Mouse (Mus musculus) fibroblast of lung, adult 2 months (primary cell): ENCODE results near the gene Vpreb2.
"Not testable (repeated sequence)": the region's sequence is repeated elsewhere in the genome, so short reads cannot be mapped to it uniquely, and the experiment has no call there.

Experiments
- DNase-seq: peaks from one replicate; pipeline ENCODE4 v3.0.0-alpha.2; 2011; ENCODE audit warnings: low read depth

The Vpreb2 gene

GRCm38 (mm10) chr16:17987703-17988102, 7.5 kb downstream of the Vpreb2 start:
- DNase-seq: no peak

- DNase-seq: not testable (repeated sequence)
Observed at GRCm38 (mm10) chr16:17992321-17992720, 12.1 kb downstream of the Vpreb2 start.

GRCm38 (mm10) chr16:17999668-18000067, 19.4 kb downstream of the Vpreb2 start:
- DNase-seq: no peak

DNA sequence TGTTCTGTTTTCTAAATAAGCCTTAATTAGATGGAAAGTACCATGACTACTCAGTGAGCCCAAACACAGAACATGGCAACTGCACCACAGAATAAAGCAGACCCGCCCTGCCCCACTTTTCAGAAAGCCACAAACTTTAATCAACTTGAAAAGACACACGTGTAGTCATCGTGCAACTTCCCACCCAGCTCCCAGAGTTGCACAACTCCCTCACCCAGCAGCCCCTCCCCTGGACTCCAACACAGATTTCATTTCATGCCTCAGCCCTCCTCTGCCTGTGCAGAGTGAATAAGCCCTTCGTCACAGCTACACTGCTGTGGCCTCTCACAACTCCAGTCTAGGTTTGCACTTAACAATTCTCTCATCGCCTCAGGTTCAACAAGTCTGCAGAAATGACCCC, 24.4 kb downstream of the Vpreb2 start:
- DNase-seq: peak; percentile 36

- no peak for DNase-seq
Observed at GRCm38 (mm10) chr16:18007083-18007482, 26.9 kb downstream of the Vpreb2 start.

GRCm38 (mm10) chr16:18011101-18011500, 30.9 kb downstream of the Vpreb2 start:
- DNase-seq: no peak

- not testable (repeated sequence) for DNase-seq
Observed at GRCm38 (mm10) chr16:18016482-18016881, 36.3 kb downstream of the Vpreb2 start.

- DNase-seq: no peak
Observed at GRCm38 (mm10) chr16:18022780-18023557, 42.7 kb downstream of the Vpreb2 start.

DNA sequence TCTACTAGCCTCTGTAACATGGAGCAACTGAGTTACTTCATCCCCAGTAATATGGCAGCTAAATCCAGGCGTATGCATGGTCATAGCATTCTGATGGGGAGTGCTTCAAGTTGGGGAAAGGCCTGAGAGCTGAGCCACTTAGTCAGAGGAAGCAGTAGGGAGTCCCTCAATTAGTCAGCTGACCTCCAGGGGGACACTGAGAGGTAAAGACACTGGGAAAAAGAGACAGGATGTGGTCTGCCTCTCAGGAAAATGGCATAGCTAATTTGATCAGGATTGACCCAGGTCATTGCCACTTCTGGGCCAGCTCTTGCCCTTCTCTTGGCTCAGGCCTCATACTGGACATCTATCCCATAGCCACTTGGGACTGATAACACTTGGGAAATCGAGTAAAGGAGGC, 47.1 kb downstream of the Vpreb2 start:
- no peak for DNase-seq
